In genomic region chr1:52421623-52422022, GRCm38 (mm10) we compare ENCODE assay signal across 19 mouse cellular contexts.
DNase-seq lines count a peak whose midpoint lies in the region; ATAC-seq and TF ChIP-seq lines count a peak whose summit lies in the region.
"Had no signal": no experiment of that assay in that cellular context is flagged by ENCODE, and none has a peak within 500 bp of the region (broad histone marks: within the 10 kb centered on the region; RNA-seq: fewer than 3 reads in every experiment).

No protein-coding gene starts in this region.

- no peak for TF ChIP-seq RAD21 in CH12.LX (IDR thresholded peaks at IDR 0.05; ENCODE audit: low read depth, low read length)

- peak; percentile 67; the same call in 1 of the 2 replicates for TF ChIP-seq EP300 in CH12.LX (IDR thresholded peaks at IDR 0.05; ENCODE audit: low read length)

- 0 out of 2 replicates have a peak overlapping the region, but pooled peaks have one; percentile 46 for H3K27ac ChIP-seq in heart, embryonic 11.5 days (ENCODE audit: low read depth, low read length)
- H3K27ac ChIP-seq in heart, embryonic 15.5 days: peak overlapping the region; percentile 31; the same call in 1 of the 2 replicates
- no peak overlapping the region for H3K27ac ChIP-seq in CH12.LX (ENCODE audit: insufficient read depth, low read depth)
- H3K27ac ChIP-seq: embryonic facial prominence, embryonic 12.5 days; forebrain, embryonic 15.5 days; hindbrain, embryonic 10.5 days; hindbrain, embryonic 14.5 days; intestine, embryonic 15.5 days had no signal

- no peak for TF ChIP-seq CTCF in CH12.LX (conservative IDR thresholded peaks at IDR 0.05 in 1 of 2, IDR thresholded peaks at IDR 0.05 in 1 of 2; ENCODE audit: low read depth in 2 of 2, low read length in 2 of 2)

- H3K36me3 ChIP-seq in heart, embryonic 11.5 days (ENCODE audit: control insufficient read depth, insufficient read depth, low read length): no peaks in the 10 kb centered on the region
- H3K36me3 ChIP-seq in heart, embryonic 15.5 days: no peaks in the 10 kb centered on the region
- H3K36me3 ChIP-seq in CH12.LX (replicated peaks in 1 of 2; ENCODE audit: control insufficient read depth in 1 of 2, insufficient read depth in 1 of 2, low read length in 1 of 2): no peaks in the 10 kb centered on the region
- H3K36me3 ChIP-seq: embryonic facial prominence, embryonic 12.5 days; forebrain, embryonic 15.5 days; hindbrain, embryonic 10.5 days; intestine, embryonic 15.5 days had no signal

- no peaks in the 10 kb centered on the region for H3K9me3 ChIP-seq in heart, embryonic 11.5 days (replicated peaks; ENCODE audit: control insufficient read depth, low read length)
- H3K9me3 ChIP-seq in heart, embryonic 15.5 days (replicated peaks): no peaks in the 10 kb centered on the region
- H3K9me3 ChIP-seq in CH12.LX (replicated peaks; ENCODE audit: low read length): no peaks in the 10 kb centered on the region
- H3K9me3 ChIP-seq: embryonic facial prominence, embryonic 12.5 days; forebrain, embryonic 15.5 days; hindbrain, embryonic 10.5 days; intestine, embryonic 15.5 days had no signal

- H3K9ac ChIP-seq in heart, embryonic 11.5 days (ENCODE audit: low read depth, low read length): no peak overlapping the region
- no peak overlapping the region for H3K9ac ChIP-seq in heart, embryonic 15.5 days
- no peak overlapping the region for H3K9ac ChIP-seq in CH12.LX (ENCODE audit: insufficient read depth, low read depth)
- H3K9ac ChIP-seq: embryonic facial prominence, embryonic 12.5 days; forebrain, embryonic 15.5 days; hindbrain, embryonic 14.5 days; intestine, embryonic 15.5 days had no signal

- no peak for DNase-seq in heart, adult 8-10 months (ENCODE audit: low spot score)
- no peak for DNase-seq in heart, adult 18-20 months
- DNase-seq in CD4-positive helper T cell, adult 2 months (ENCODE audit: low read depth, low spot score): peak; percentile 12
- DNase-seq in CH12.LX (ENCODE audit: extremely low read depth): no peak
- no peak for DNase-seq in frontal cortex, postnatal 14 days (ENCODE audit: low spot score in 2 of 2)
- DNase-seq: adrenal gland, postnatal 10 days; cerebellum, adult 11 months; cerebellum, adult 8-10 months; cerebellum, postnatal 14 days; gastrocnemius, postnatal 10 days; kidney, adult 18-20 months had no signal

- no peaks in the 10 kb centered on the region for H3K79me2 ChIP-seq in CH12.LX (replicated peaks; ENCODE audit: control insufficient read depth, extremely low read depth, insufficient read depth, poor library complexity, severe bottlenecking)

- no peaks in the 10 kb centered on the region for H3K27me3 ChIP-seq in heart, embryonic 11.5 days (ENCODE audit: control insufficient read depth, insufficient read depth, low read length)
- H3K27me3 ChIP-seq in heart, embryonic 15.5 days: no peaks in the 10 kb centered on the region
- no peaks in the 10 kb centered on the region for H3K27me3 ChIP-seq in CH12.LX (replicated peaks)
- H3K27me3 ChIP-seq: embryonic facial prominence, embryonic 12.5 days; forebrain, embryonic 15.5 days; intestine, embryonic 15.5 days had no signal

- no peak for ATAC-seq in heart, embryonic 11.5 days (replicated peaks; ENCODE audit: insufficient number of reproducible peaks, low FRiP score, low TSS enrichment)
- ATAC-seq in heart, embryonic 15.5 days (replicated peaks; ENCODE audit: insufficient number of reproducible peaks, insufficient read depth, low FRiP score, low read depth): peak; percentile 53; the same call in 1 of the 2 replicates
- ATAC-seq: CD4-positive, CD25-positive, alpha-beta regulatory T cell, adult 4 months; forebrain, embryonic 15.5 days; intestine, embryonic 15.5 days had no signal

- no peak for TF ChIP-seq POLR2A in CH12.LX (IDR thresholded peaks at IDR 0.05; ENCODE audit: low read depth, low read length)

- no peak overlapping the region for H3K4me2 ChIP-seq in heart, embryonic 11.5 days
- H3K4me2 ChIP-seq in heart, embryonic 15.5 days: no peak overlapping the region
- H3K4me2 ChIP-seq in CH12.LX (ENCODE audit: insufficient read depth, low read depth, poor library complexity, severe bottlenecking): no peak overlapping the region
- H3K4me2 ChIP-seq: embryonic facial prominence, embryonic 12.5 days; forebrain, embryonic 15.5 days; hindbrain, embryonic 14.5 days; intestine, embryonic 15.5 days had no signal

- no peak overlapping the region for H3K4me3 ChIP-seq in heart, embryonic 11.5 days (ENCODE audit: low read depth, low read length)
- no peak overlapping the region for H3K4me3 ChIP-seq in heart, embryonic 15.5 days
- H3K4me3 ChIP-seq in CH12.LX (replicated peaks in 1 of 3; ENCODE audit: low read depth in 2 of 3, low read length in 2 of 3, poor library complexity in 1 of 3): no peak overlapping the region
- H3K4me3 ChIP-seq: embryonic facial prominence, embryonic 12.5 days; forebrain, embryonic 15.5 days; hindbrain, embryonic 10.5 days; intestine, embryonic 15.5 days had no signal

- in situ Hi-C loops in CH12.LX (cut with MboI; ENCODE audit: low pct_ligation_motif_present, low pct_unique_long_range_greater_than_20kb, low sequenced_read_pairs): no loop called here

- peaks cover 6% of the 10 kb centered on the region; the same call in 1 of the 2 replicates for H3K4me1 ChIP-seq in heart, embryonic 11.5 days (ENCODE audit: control insufficient read depth, insufficient read depth, low read length)
- peaks cover 10% of the 10 kb centered on the region for H3K4me1 ChIP-seq in heart, embryonic 15.5 days (replicated peaks)
- peaks cover 8 to 35% of the 10 kb centered on the region in 2 experiments; a peak in 3 of 4 replicates for H3K4me1 ChIP-seq in CH12.LX (ENCODE audit: control insufficient read depth in 1 of 2, insufficient read depth in 2 of 2)
- H3K4me1 ChIP-seq: embryonic facial prominence, embryonic 12.5 days; forebrain, embryonic 15.5 days; hindbrain, embryonic 10.5 days; intestine, embryonic 15.5 days had no signal

- dilution Hi-C loops in CH12.LX (cut with MboI; ENCODE audit: extremely low pct_ligation_motif_present, extremely low pct_unique_long_range_greater_than_20kb, low sequenced_read_pairs): no loop called here

TF ChIP-seq in CH12.LX, 34 proteins besides CTCF, POLR2A, EP300 and RAD21:
- TF ChIP-seq JUND (conservative IDR thresholded peaks at IDR 0.05; ENCODE audit: low read depth, low read length) (peak; percentile 71), BHLHE40 (IDR thresholded peaks at IDR 0.05; ENCODE audit: low read depth, low read length) (peak; percentile 22; the same call in 1 of the 2 replicates), SIN3A (IDR thresholded peaks at IDR 0.05; ENCODE audit: low read length) (no peak), ETS1 (conservative IDR thresholded peaks at IDR 0.05; ENCODE audit: low read depth, low read length) (peak; percentile 89), JUN (IDR thresholded peaks at IDR 0.05; ENCODE audit: insufficient read depth, low read depth, low read length) (peak; percentile 82)
